ENCODE assay signal across 22 mouse cellular contexts in the genomic region with DNA sequence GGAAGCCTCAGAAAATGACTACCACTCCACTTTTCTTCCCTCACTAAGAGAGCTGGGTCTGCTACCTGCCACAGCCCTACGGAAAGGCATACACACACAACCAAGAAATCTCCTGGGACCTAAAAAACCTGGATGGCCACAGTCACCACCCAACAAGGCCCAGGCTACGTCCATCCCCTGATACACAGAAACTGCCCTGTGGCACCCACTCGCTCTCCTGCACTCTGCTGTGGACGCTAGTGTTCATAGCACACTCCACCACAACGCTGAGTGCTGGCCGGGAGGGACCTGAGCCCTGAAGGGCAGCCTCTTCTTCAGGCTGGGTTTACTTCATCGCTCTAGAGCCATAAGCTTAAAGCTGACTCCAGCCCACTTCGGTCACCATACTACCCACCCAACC.
"Had no signal": no experiment of that assay in that cellular context is flagged by ENCODE, and none has a peak within 500 bp of the region (broad histone marks: within the 10 kb centered on the region; RNA-seq: fewer than 3 reads in every experiment).

No protein-coding gene starts in this region.

- H3K27ac ChIP-seq: heart, adult 2 months; heart, embryonic 15.5 days; hindbrain, embryonic 13.5 days; hindbrain, embryonic 15.5 days; hindbrain, postnatal 0 days; kidney, embryonic 15.5 days; kidney, postnatal 0 days; limb, embryonic 12.5 days; liver, embryonic 12.5 days; liver, embryonic 14.5 days had no signal

- H3K27me3 ChIP-seq: heart, embryonic 12.5 days; heart, embryonic 15.5 days; hindbrain, embryonic 13.5 days; hindbrain, embryonic 15.5 days; kidney, embryonic 15.5 days; limb, embryonic 12.5 days; liver, embryonic 12.5 days had no signal

- H3K4me2 ChIP-seq: heart, embryonic 12.5 days; heart, embryonic 15.5 days; hindbrain, embryonic 13.5 days; hindbrain, embryonic 15.5 days; kidney, embryonic 15.5 days; limb, embryonic 12.5 days; liver, embryonic 12.5 days had no signal

- DNase-seq: gastrocnemius, postnatal 14 days; gastrocnemius, postnatal 36 days; heart, adult 11 months; kidney, adult 11 months; kidney, adult 2 months; kidney, adult 9 months; kidney, postnatal 14 days; kidney, postnatal 36 days; layer of hippocampus, adult 9-11 months; layer of hippocampus, postnatal 36 days had no signal

- ATAC-seq: hindbrain, postnatal 0 days; intestine, embryonic 16.5 days; liver, embryonic 12.5 days had no signal

- H3K4me3 ChIP-seq: heart, adult 2 months; heart, embryonic 12.5 days; heart, embryonic 15.5 days; hindbrain, embryonic 13.5 days; hindbrain, embryonic 15.5 days; kidney, embryonic 15.5 days; limb, embryonic 12.5 days; liver, embryonic 12.5 days had no signal

- H3K9ac ChIP-seq: heart, embryonic 12.5 days; heart, embryonic 15.5 days; hindbrain, embryonic 13.5 days; hindbrain, embryonic 15.5 days; kidney, embryonic 15.5 days; limb, embryonic 12.5 days; liver, embryonic 12.5 days; liver, embryonic 14.5 days had no signal

- H3K9me3 ChIP-seq: heart, embryonic 12.5 days; heart, embryonic 15.5 days; hindbrain, embryonic 13.5 days; hindbrain, embryonic 15.5 days; kidney, embryonic 15.5 days; limb, embryonic 12.5 days; liver, embryonic 12.5 days had no signal
